Mouse (Mus musculus): ENCODE data around the gene Tcf7l2.
A peak's percentile ranks its signal among the peaks of the same experiment; 100 is the strongest.

Gene Tcf7l2

GRCm38 (mm10) chr19:55761086-55761485, 19.5 kb downstream of the Tcf7l2 start:
- no peak for DNase-seq

DNA sequence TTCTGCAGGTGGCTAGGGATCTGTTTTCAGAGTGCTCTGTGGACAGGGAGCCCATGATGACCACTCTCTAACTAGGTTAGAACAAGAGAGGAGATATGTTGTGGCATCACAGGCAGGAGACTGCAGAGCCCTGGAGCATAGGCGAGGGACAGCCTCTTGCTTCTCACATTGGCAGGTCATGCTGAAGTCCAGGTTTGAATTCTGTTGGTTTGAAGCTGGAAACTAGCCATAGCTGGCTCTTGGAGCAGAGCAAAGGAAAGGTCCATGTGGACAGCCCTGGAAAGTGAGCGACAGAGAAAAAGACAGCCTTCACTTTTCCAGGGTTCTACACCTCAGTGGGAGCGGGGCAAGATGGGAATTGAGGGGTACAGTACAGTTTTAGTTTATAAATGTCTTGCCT, 20.6 kb downstream of the Tcf7l2 start:
- no peak for DNase-seq

DNA sequence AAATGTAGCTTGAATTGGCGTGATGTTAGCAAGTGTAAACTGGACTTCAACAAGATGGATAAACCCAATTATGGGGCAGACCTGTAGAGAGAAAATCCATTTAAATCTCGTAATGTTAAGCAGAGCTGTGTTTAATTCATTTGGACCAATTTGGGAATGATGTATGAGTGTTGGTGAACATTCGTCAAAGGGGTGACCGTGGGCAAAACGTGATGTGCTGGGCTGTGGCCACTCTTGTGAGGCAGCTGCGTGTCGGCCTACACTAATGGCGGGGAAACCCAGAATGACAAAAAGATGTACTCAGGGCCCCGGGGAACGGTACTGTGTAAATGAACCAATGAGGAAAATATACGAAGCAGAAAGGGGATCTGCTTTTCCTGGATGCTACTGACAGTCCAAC, 24.2 kb downstream of the Tcf7l2 start:
- no peak for DNase-seq

DNA sequence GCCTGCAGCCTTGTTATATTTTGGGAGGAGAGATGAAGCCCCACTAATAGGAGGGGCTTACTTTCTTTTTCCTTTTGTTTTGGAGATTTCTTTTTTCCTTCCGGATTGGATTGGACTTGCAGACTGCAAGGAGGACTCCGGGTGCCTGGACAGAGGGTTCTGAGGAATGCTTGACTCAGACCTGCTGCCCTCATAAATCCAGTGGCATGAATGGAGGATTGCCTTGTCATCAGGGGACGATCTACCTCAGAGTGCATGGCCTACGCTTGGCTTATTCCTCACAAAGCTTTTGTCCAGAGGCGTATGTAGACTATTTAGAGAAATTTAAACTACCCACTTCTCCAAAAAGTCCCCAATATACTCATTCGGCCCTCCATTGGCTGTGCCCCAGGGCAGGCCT, 25.5 kb downstream of the Tcf7l2 start:
- DNase-seq: no peak

- DNase-seq: no peak
Measured at GRCm38 (mm10) chr19:55767579-55767978, 26.0 kb downstream of the Tcf7l2 start.

DNA sequence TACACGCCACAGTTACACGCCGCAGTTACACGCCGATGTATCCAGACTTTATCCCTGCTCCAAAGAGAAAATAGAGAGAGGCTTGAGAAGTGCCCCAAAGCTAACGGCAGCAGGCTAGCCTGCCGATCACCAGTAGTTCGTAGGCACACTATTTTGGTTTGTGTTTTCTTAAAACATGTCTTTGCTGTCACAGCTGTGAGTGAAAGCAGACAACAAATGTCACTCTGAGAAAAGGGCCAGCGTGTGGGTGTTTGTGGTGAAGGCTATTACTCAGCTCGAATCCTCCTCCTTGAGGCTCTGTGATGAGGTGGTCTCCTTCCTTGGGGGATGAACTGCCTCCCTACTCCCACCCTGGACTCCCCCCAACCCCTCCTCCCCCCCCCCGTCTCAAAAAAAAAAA, 26.6 kb downstream of the Tcf7l2 start:
- no peak for DNase-seq

GRCm38 (mm10) chr19:55768889-55769288, 27.3 kb downstream of the Tcf7l2 start:
- no peak for DNase-seq

DNA sequence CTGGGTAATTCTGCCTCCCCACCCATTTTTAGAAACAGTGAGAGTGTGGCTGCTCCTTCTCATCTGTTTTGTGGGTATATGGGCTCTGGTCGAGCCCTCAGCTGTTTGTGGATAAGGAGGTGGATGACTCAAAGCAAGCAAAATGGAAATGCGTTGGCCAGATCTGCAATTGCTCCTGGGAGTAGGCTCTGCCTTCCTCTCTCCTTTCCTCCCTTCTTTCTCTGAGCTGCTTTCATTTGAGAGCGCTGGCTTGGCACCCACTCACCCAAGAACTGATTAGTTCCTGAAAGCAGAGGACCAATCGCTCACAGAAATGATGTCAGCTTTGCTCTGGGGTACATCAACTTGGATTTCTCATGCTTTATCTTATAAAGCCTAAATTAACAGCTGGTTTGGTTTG, 32.7 kb downstream of the Tcf7l2 start:
- no peak for DNase-seq

- DNase-seq: no peak
Measured at GRCm38 (mm10) chr19:55774824-55775223, 33.2 kb downstream of the Tcf7l2 start.

DNA sequence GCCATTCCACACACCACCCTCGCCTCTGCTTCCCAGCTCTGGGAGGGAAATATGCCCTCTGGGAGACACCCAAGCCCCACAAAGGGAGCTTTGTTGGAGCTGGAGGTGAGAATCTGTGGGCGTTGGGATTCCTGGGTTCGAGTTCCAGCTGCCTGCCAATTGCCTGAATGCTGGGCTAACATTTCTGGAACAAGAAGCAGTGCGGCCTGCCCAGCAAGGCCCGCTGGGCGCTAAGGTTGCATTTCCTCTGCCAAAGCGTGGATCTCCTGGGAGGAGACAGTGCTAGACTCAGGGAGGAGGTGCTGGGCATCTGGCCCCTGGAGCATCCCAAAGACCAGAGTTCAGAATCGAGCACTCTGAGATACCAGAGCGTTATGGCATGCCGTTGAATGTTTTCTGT, 38.3 kb downstream of the Tcf7l2 start:
- DNase-seq: no peak

DNA sequence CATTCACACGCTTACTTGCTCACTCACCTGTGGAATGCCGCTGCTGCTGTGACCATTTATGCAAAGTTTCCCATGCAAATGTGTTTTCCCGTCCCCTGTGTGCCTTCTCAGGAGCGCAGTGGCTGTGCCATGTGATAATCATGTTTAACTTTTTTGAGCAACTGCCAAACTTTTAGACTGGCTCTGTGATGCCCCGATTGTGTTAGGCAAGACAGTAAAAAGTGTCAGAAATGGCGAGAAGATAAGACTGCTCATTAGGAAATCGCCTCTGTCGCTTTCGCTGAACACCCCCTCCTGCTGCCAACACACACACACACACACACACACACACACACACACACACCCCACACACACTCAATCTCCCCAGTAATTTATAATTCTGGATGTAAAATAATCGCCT, 39.5 kb downstream of the Tcf7l2 start:
- no peak for DNase-seq

- no peak for DNase-seq
Measured at GRCm38 (mm10) chr19:55781681-55782080, 40.1 kb downstream of the Tcf7l2 start.

DNA sequence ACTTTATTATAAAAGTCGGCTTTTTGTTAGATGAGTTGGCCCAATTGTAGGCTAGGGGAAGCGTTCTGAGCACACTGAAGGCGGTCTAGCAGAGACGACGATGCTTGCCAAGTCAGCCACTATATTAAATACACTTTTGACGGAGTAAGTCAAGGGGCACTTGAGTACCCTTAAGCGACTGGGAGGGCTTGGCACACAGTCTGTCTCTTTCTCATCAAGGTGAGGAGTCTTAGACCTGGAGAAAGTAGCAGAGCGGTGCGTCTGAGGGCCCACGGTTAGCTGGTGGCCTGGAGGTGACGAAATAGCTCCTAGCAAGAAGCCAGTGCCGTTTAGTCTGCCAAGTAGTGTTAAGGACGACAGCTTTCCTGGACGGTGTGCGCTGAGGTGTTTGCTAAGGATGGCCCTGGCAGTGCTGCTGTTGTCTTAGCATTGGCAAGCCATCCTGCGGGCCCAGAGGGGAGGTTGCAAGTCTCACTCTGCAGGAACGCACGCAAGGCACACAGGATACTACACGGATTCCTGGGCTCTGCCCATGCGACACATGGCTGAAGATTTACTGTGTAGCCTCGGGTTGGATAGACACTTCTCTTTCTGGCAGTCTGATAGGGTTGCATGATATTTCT, 43.3 kb downstream of the Tcf7l2 start:
- DNase-seq: no peak

DNA sequence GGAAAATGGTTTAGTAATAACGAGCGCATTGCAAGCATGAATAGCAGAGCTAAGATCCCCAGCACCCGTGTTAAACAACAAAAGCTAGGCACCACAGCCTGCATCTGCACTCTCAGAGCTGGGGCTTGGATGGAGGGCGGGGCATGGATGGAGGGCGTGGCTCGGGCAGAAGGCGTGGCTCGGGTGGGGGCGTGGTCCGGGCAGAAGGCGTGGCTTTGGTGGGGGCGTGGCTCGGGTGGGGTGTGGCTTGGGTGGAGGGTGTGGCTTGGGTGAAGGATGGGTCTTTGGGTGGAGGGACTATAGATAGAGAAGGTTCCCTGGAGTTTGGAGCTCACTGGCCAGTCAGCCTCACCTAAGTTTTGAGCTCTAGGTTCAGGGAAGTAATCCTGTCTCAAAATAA, 45.8 kb downstream of the Tcf7l2 start:
- no peak for DNase-seq

GRCm38 (mm10) chr19:55788285-55788904, 46.8 kb downstream of the Tcf7l2 start:
- DNase-seq: no peak

- DNase-seq: no peak
Measured at GRCm38 (mm10) chr19:55788905-55789295, 47.3 kb downstream of the Tcf7l2 start.

DNA sequence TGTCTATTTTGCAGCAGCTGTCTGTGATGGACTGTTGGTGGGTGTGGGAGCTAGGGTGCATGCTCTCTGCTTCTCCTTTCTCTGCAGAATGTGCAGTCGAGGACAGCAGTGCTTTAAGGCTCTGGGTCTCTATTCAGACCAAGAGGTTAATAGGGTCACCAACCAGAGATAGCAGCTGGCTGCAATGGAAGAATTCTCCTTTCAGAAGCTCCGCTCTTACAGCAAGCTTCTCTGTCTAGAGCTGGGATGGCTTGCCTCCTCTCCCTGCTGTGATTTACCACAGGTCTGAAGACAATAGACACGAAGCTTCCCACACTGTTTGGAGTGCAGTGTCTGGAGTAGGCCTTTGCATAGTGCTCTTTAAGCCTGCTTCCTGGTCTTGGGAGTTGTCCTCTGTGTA, 48.2 kb downstream of the Tcf7l2 start:
- DNase-seq: no peak

DNA sequence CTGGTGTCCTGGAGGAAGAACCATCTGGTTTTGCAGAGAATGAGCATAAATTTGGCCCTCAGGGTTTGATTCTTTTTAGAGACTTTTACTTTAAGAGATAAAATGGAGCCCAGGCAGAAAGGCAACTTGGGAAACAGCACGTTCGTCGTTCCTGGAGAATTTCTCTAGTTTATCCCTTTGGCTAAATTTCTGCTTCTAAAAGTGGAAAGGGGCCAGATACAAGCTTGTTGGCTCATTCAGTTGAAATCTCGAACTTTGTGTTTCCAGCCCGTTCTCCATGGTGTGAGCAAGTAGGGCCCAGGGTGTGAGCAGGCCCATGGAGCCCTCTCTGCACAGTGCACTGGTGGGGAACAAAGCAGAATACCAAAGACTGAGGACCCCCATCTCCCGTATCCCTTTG, 49.7 kb downstream of the Tcf7l2 start:
- DNase-seq: no peak

DNA sequence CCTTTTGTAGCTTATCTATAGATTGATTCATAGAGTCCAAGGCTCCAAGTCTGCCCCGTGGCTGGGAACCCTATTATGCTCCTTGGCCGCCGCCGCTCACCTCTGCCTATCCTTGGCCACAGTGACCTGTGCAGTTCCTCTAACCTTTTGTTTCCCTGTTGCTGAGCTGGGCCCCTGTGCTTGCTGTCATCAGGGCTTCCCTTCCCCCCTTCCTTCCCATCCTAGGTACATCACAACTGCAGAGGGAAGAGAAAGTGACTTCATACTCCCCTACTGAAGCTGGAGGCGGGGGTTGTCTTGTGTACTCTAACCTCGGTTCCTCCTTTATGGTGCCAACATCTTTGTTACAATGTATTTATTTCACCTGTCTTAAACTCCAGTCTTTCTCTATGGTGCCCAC, 50.3 kb downstream of the Tcf7l2 start:
- no peak for DNase-seq

- peak in 1 of 2 experiments; percentile 24 for DNase-seq
Measured at GRCm38 (mm10) chr19:55792571-55792970, 51.0 kb downstream of the Tcf7l2 start.

DNA sequence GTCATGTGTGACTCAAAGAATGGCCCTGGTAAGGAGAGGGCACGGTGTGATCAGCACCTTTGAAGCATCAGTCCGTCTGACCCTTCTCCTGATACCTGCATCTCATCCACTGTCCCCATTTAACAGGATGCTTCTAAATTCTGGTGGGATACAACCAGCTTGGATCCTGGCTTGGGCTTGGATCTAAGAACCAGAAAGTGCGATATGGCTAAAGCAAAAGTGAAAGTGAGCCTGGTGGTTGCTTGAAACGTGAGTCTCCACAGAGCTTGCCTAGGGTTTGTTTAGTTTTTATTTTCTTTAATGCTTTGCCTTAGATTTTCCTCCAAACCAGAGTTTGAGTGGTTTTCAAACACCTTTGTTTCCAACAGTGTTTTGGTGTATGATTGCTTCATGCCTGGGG, 51.4 kb downstream of the Tcf7l2 start:
- no peak for DNase-seq

DNA sequence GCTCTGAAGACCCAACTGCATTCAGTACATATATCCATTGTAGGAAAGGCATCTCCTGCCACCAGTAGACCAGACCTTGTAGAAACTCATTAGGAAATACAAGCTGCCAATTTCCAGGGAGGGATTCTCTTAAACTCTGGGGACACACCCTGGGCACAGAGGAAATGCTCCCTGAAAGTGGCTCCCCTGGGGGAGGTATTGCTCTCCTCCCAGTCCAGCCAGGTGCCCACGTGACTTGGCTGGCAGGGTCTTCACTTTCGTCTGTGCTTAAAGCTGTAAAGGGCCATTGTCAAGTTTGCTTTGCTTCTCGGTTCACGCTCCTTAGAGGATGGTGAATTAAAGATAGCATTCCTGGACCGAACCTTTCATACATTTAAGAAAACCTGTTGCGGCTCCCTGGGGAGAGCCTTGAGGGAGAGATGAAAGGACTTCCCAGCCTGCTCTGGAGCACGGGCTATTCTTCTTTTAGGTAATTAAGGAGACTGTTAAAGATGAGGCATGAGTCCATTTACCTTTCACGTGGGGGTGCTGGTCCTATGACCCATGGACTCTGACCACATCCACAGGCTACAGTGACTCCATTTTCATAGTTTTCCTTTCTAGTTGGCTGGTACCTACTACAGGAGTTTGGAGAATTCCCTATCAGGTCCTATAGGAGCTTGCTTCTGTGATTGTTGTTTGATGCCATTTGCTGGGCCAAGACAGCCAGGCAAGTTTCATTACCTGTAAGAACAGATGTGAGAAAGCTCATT, 52.8 kb downstream of the Tcf7l2 start:
- no peak for DNase-seq

GRCm38 (mm10) chr19:55794946-55795340, 53.3 kb downstream of the Tcf7l2 start:
- DNase-seq: no peak

DNA sequence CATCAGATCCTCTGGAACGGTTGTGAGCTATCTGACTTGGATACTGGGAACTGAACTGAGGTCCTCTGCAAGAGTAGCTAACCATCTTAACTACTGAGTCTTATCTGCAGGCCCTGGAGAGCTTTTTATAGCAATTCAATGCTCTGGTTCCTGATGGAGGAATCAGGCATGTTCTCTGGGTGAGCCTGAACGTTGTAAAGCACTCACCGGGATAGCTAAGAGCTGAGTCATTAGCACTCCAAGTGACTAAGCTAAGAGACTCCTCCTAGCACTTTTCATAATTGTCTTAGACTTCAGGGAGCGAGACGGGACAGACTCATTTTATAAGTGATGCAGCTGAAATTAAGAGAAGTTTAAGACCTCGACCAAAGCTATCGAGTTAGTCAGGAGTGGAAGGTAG, 53.7 kb downstream of the Tcf7l2 start:
- DNase-seq: no peak

Measured in thymus, adult 18-20 months (tissue).